Mouse (Mus musculus): ENCODE measurements around the gene Plppr2. TPM values are rescaled to one million over a fixed set of nuclear protein-coding genes. Genes with fewer than 3 reads are reported as not detected.

Gene Plppr2
- total RNA-seq, 2 experiments from 2014 or later, result 2.4 to 3.0 TPM

GRCm38 (mm10) chr9:21932445-21933137 is 4.2 kb upstream of the Plppr2 start:
- DNase-seq, result no peak

- no peak for DNase-seq
Observed at GRCm38 (mm10) chr9:21934021-21934420, 2.8 kb upstream of the Plppr2 start.

- DNase-seq, result no peak
Observed at GRCm38 (mm10) chr9:21935466-21936131, 1.2 kb upstream of the Plppr2 start.

GRCm38 (mm10) chr9:21937711-21938175 is 910 bp downstream of the Plppr2 start:
- DNase-seq, result no peak

GRCm38 (mm10) chr9:21938234-21938855 is 1.5 kb downstream of the Plppr2 start:
- no peak for DNase-seq

- DNase-seq, result no peak
Observed at GRCm38 (mm10) chr9:21943046-21943445, 6.2 kb downstream of the Plppr2 start.

GRCm38 (mm10) chr9:21943638-21944037 is 6.8 kb downstream of the Plppr2 start:
- DNase-seq, result no peak

GRCm38 (mm10) chr9:21944267-21944666 is 7.4 kb downstream of the Plppr2 start:
- no peak for DNase-seq

- DNase-seq, result no peak
Observed at GRCm38 (mm10) chr9:21947540-21948130, 10.8 kb downstream of the Plppr2 start.

- no peak for DNase-seq
Observed at GRCm38 (mm10) chr9:21948146-21948545, 11.3 kb downstream of the Plppr2 start.

- DNase-seq, result no peak
Observed at GRCm38 (mm10) chr9:21948790-21949189, 12.0 kb downstream of the Plppr2 start.

GRCm38 (mm10) chr9:21950322-21950721 is 13.5 kb downstream of the Plppr2 start:
- DNase-seq, result peak; percentile 52 to 91

GRCm38 (mm10) chr9:21951977-21952376 is 15.1 kb downstream of the Plppr2 start:
- no peak for DNase-seq

GRCm38 (mm10) chr9:21953600-21953999 is 16.8 kb downstream of the Plppr2 start:
- no peak for DNase-seq

GRCm38 (mm10) chr9:21954635-21955034 is 17.8 kb downstream of the Plppr2 start:
- no peak for DNase-seq

- no peak for DNase-seq
Observed at GRCm38 (mm10) chr9:21955225-21955569, 18.4 kb downstream of the Plppr2 start.

- DNase-seq, result peak; percentile 99 to 100
Observed at GRCm38 (mm10) chr9:21955570-21956281, 18.9 kb downstream of the Plppr2 start, which contains the start of gene Swsap1. Gene Swsap1 (plus strand): TSS chr9:21955755.

- no peak for DNase-seq
Observed at GRCm38 (mm10) chr9:21958372-21958771, 21.5 kb downstream of the Plppr2 start.

GRCm38 (mm10) chr9:21959244-21959643 is 22.4 kb downstream of the Plppr2 start:
- no peak for DNase-seq

- no peak for DNase-seq
Observed at GRCm38 (mm10) chr9:21960135-21960534, 23.3 kb downstream of the Plppr2 start.

GRCm38 (mm10) chr9:21960558-21961208 is 23.9 kb downstream of the Plppr2 start:
- no peak for DNase-seq

All from heart, adult 18-20 months (tissue).